Mouse (Mus musculus) cerebellum, adult 11 months (tissue): ENCODE measurements around the gene Ctps.

Experiments used
- DNase-seq: peaks from one replicate; pipeline ENCODE4 v3.0.0; 2022

Ctps gene

DNA sequence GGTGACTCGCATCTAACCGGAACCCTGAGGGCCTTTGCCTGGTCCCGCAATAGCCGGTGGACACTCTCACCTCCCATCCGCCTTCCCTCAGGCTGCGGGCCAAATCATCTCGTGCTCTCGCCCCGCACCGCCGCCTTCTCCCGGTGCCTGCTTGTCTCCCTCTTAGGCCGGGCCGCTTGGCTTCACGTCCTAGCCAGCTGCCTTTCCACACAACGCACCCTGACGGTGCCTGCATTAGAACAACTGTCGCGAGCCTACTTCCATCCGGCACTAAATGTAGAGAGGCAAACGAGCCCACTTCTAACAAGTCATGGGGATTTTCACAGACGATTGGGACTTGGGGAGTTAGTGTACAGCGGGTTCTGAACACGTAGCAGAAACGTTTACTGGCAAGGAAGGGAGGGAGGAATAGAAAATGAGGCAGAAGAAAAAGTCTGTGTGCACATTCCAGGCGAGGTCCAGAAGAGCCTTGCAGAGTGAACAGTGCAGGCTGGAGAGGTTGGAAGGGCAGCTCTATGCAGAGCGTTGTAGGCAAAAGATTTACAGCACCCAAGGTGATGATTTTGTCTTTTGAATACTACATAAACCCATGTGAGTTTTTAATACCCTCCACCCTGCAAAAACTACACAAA, 478 bp upstream of the Ctps start:
- DNase-seq, result no peak

DNA sequence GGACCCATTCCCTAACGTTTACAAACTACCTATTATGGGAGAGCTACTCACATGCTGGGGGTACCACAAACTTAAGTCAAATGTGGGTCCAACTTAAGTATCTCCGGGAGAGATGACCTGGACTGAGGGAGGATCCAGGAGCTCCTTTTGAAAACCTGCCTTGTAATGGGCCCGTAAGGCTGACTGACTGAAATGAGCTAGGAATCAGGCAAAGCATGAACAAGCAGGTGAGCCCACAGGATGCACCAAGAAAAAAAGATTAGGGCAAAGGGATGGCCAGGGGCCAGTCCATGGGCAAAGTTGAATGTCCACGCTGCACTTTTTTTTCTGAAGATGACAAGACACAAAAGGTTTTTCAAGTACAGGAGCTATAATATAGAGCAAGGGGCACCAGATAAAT, 1.1 kb downstream of the Ctps start:
- DNase-seq, result peak; percentile 8

DNA sequence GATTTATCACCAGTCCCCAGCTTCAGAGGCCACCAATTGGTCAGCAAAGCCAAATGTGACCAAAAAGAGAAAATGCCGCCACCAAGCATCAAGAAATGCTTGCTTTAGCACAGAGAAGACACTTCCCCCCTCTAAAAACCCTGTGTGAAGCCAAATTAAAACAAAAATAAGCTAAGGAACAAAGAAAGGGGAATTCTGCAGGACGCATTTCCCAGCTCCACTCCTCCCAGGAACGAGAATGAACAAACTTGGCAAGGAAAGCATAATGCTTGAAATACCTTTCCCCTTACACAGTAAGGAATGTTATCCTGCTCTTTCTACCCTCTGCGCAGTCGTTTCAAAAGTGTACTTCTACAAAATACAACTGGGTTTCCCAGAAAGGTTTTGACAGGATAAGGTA, 2.1 kb downstream of the Ctps start:
- no peak for DNase-seq

DNA sequence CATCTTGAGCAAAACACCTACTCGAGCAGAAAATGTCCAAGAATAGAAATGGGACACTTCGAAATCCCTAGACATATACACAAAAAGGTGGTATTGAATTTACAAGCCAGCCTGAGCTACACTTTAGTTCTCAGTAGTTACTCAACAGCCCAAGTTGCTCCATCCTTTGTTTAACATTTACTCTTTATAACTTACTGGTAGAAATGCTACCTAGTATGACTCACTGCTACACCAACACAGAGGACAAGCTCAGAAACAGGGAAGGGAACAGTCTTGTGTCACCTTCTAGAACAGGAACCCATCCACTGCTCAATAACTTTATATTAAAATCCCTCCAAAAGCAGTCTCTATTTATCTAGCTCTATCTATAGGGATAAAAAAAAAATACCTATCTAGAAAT, 4.3 kb downstream of the Ctps start:
- no peak for DNase-seq

DNA sequence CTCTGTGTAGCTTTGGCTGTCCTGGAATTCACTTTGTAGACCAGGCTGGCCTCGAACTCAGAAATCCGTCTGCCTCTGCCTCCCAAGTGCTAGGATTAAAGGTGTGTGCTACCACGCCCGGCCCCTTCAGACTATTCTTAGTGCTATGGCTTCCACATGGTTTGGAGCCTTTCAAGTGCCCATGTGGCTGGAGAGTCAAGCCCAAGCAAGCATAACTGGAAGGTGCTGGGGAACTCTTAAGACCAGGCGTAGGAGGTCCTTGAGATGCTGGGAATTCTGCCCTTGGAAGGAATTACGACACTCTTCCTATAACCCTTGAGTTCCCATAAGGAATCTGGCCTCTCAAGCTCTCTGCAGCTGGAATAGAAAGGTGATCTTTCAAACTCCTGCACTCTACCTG, 13.5 kb downstream of the Ctps start:
- no peak for DNase-seq

DNA sequence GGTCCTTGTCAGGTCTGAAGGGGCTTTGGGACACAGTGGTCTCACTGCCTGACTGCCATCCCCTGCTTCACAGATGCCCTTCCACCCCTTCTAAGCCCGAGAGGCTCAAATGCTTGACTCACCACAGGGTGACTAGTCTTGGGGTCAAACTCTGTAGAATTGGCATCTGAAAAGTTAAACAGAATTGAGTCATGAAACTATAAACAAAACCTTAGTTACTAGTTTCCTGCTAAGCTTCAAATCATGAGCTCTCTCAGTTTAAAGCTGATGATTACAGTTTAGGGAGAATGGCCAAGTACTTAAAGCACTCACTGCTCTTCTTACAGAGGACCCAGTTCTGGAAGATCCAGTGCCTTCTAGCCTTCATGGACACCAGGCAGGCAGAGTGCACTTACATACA, 25.2 kb downstream of the Ctps start:
- no peak for DNase-seq

DNA sequence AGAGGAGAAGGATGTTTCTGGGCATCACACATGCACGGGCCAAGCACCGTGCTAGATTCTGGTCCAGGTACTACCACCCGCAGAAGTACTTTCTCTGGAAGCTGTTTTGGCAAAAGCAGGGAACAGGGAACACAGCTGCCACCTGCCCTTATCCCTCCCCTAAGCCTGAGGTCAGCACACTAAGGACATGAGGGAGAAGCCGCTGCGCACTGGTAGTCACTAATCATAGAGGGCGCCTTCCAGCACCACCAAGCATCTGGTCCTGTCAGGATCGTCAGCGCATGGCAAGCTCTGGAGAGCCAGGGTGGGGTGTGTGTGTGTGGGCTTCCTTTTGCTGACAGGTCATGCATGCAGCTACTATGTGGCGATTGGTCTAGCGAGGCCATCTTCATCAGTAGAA, 31.4 kb downstream of the Ctps start:
- DNase-seq, result no peak

DNA sequence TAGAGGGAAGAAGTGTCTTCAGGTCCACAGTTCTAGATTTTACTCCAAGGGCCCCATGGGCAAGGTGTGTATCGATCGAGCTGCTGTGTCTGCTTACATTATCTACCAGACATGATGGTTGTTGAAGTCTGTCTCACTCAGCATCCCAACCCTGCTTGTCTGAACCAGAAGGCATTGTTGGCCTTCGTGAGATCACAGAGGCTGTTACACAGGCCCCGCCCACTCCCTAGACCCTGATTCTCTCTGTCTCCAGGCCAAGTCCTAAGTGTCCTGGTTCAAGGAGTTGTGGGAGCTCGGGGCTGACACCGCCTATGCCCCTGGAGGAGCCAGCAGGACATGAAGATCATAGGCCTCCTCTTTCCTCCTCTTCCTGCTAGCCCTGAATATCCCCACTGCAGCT, 38.1 kb downstream of the Ctps start, which contains the start of gene Slfnl1:
Gene Slfnl1, plus strand, starts transcription at position 246 of the 400 bp plus-strand sequence.
- DNase-seq, result no peak

DNA sequence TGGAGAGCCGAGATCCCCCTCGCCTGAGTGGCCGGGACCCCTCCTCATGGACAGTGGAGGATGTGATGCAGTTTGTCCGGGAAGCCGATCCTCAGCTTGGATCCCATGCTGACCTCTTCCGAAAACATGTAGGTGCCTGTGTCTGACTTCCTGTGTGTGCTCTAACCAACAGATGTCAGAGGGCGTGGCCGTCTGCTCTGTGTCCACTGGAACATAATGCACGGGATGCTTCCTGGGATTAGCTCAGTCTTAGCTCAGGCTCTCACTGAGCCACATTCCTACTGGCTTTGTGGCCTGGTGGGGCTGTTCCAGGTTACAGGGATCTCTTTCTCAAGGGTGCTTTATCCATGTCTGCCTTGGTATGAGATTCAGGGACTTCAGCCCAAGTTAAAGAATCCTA, 41.9 kb downstream of the Ctps start:
- DNase-seq, result no peak

DNA sequence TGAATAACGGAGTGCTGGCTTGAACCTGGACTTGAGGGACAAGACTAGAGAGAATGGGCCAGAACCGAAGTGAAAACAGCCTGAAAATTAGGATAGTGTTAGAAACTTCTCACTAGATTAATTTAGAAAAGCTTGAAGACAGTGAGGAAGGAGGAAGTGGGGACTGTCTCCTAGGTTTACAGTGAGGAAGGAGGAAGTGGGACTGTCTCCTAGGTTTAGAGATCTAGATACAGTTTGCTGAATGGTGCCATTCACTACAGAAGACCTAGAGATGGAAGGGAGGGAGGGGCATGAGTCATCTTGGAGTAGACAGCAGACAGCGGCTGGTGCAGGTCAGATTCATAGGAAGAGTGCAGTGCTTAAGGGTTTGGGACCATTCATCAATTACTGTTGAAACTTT, 47.0 kb downstream of the Ctps start:
- no peak for DNase-seq

DNA sequence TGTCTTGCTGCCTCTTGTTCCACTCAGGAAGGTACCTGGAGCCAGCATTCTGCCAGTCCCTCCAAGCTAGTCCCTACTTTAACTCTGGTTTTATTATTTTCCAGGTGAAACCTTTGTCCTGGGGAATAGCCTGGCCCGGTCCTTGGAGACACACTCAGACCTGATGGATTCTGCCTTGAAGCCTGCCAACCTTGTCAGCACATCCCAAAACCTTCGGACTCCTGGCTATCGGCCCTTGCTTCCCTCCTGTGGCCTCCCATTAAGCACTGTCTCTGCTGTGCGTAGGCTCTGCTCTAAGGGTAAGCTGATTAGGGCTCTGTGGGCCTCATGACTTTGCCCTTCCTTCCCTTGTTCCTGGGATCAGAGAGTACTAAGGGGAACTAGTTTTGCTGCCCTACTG, 47.7 kb downstream of the Ctps start:
- DNase-seq, result no peak

DNA sequence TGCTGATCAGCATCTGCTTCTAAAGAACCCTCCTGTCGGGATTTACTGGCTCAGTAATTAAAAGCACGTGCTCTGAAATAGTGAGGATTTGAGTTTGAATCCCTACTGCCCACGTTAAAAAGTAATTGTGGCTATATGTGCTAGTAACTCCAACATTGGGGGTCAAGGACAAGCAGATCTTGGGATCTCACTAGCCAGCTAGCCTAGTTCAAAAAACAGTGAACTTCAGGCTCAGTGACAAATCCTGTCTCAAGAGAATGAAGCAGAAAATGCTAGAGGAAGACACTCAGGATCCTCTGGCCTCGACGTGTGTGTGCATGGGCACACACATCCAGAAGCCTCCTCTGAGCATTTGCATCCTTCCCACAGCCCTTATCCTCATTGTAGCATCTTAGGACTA, 48.3 kb downstream of the Ctps start:
- no peak for DNase-seq

DNA sequence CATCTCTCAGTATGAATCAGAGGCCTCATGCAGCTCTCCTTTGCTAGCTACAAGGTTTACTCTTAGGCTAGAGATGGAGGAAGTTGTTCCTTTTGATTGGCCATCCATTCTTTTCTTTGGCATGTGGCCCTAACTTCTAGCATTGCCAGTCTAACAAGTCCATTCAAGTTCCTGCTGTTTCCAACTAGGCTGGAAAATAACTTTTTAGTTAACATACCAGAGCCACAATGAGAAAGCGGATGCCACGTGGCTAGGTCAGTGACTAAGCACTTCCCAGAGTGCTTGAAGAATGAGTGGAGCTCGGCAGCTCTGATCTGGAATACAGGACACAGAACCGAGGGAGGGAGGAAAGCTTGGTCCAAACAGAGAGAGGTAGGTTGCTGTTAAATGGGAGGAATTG, 52.7 kb downstream of the Ctps start:
- DNase-seq, result no peak

DNA sequence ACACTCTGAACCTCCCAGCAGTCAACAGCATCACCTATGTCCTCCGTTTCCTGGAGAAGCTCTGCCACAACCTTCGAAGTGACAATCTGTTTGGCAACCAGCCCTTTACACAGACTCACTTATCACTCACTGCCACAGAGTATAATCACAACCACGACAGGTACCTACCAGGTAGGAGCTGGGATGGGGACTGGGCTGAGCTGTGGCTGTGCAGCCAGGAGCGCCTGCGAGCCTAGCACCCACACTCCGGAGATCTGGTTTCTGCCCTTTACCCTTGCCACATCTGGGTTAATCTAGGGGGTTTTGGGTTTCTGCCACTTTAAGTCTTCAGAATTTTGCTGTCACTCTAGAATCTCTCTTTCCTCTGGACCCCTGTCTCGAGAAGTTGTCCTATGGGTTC, 53.2 kb downstream of the Ctps start:
- DNase-seq, result no peak

DNA sequence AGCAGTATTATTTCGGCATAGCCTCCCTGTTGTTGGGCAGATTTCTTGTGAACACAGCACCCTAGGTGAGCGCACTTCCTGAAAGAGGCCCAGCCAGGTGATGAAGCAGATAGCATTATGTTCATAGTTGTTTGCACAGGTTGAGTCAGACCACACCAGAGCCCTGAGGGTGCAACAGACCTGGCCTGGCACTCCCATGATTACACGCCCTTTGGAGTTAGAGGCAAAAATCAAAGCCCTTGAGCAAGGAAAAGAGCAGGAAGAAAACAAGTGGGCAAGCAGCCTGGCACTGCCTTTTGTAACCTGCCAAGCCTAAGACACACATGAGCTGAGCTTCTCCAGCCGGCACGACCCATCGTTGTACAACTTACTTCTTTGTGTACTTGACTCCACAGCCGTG, 53.6 kb downstream of the Ctps start:
- DNase-seq, result no peak

DNA sequence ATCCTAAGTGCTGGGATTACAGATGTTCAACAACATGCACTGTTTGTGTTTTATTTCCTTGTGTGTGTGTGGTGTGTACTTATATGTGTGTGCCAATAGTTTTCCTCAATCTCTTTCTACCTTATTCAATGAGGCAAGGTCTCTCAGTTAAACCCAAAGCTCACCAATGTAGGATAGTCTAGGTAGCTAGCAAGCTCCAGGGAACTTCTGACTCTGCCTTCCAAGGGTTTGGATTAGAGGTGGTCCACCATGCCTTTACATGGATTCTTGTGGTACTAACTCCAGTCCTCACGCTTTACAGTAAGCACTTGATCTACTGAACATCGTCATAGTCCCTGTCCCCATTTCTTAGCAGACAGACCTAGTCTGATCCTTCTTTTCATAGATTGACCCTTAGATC, 55.7 kb downstream of the Ctps start:
- no peak for DNase-seq

DNA sequence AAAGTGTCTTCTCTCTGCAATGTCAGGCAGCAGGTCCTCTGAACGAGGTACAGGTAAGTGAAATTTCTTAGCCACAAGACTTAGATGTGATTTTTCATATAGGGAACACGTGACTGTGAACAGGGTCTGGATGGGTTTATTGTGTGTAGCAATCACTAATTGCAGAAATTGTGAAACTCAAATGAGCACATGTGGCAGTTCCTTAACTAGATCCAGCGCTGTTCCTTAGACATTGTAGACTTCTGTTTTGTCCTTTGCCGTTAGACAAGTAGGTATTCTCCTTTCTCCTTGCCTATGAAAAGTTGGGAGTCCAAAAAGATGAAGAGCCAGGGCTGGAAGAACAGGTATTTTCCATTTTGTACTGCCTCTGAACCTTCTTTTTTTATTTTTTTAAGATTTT, 58.9 kb downstream of the Ctps start:
- no peak for DNase-seq

DNA sequence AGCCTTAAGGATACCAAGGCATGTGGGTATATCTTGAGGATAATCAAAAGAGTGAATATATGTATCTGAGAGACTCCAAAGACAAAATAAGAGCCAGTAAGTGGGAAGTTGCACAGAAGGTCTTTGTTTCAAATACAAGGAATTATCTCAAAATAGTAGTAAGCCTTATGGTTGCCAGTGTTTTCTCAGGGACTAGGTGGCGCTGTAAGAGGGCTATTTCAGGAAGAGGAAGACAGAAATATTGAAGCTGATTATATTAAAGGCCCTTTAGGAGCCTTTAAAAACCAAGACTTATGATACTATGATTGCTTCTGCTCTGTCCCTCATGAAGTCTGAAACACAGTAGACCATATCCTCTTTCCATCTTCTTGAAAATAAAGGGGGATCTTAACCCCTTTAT, 63.1 kb downstream of the Ctps start:
- no peak for DNase-seq
